Mouse (Mus musculus) forebrain, embryonic 12.5 days (tissue): ENCODE data around the gene Gins1. TPM values are rescaled to one million over a fixed set of nuclear protein-coding genes. Genes with fewer than 3 reads are reported as not detected.

Source experiments
- ATAC-seq: fragments of 200-750 bp; cut with Nextera tagmentation; 2 replicates; pipeline ENCODE4 v1.8.0; 2017; ENCODE audit warnings: moderate TSS enrichment; ENCODE audit not compliant: low FRiP score
- H3K27ac ChIP-seq: fragments of 300-500 bp; sonication (generic); 2 replicates; pipeline ENCODE4 v1.5.1; 2016; ENCODE audit warnings: mild to moderate bottlenecking
- H3K27me3 ChIP-seq: fragments of 300-500 bp; sonication (generic); 2 replicates; pipeline ENCODE4 v1.6.1; 2016; ENCODE audit warnings: mild to moderate bottlenecking
- H3K36me3 ChIP-seq: fragments of 300-500 bp; sonication (generic); replicated peaks from 2 replicates; pipeline ENCODE4 v1.6.1; 2016; ENCODE audit warnings: mild to moderate bottlenecking
- H3K4me1 ChIP-seq: fragments of 300-500 bp; sonication (generic); 2 replicates; pipeline ENCODE4 v1.6.1; 2016
- H3K4me2 ChIP-seq: fragments of 300-500 bp; sonication (generic); 2 replicates; pipeline ENCODE4 v1.6.1; 2016; ENCODE audit warnings: mild to moderate bottlenecking, moderate library complexity
- H3K4me3 ChIP-seq: fragments of 300-500 bp; sonication (generic); replicated peaks from 2 replicates; pipeline ENCODE4 v1.5.1; 2016; ENCODE audit warnings: mild to moderate bottlenecking
- H3K9ac ChIP-seq: fragments of 300-500 bp; sonication (generic); 2 replicates; pipeline ENCODE4 v1.6.1; 2016; ENCODE audit warnings: mild to moderate bottlenecking
- H3K9me3 ChIP-seq: fragments of 300-500 bp; sonication (generic); 2 replicates; pipeline ENCODE4 v1.6.1; 2016
- WGBS: fragments of 180-500 bp; shearing (Covaris S2); methylation state at CpG from one replicate; pipeline ENCODE4 v1.1.7; 2016; 5-methylcytosine and 5-hydroxymethylcytosine counted together
- polyA plus RNA-seq: library from polyadenylated mRNA; unstranded; fragments of >200 nt; fragmentation: Nextera tagmentation; extraction: Ambion mirVana; gene quantifications from 2 replicates; pipeline ENCODE4 v1.2.1, GENCODE M21; 2016

Gene Gins1
- polyA plus RNA-seq, 1 experiment from 2014 or later = 66.8 TPM

- H3K4me3 ChIP-seq = no peak overlapping the region
- peaks cover 34% of the 10 kb centered on the region for H3K36me3 ChIP-seq
- WGBS = 92% methylated on average over 5 of the region's 5 CpGs
- no peak overlapping the region for H3K9ac ChIP-seq
- H3K27ac ChIP-seq = no peak overlapping the region
- no peak overlapping the region for H3K4me2 ChIP-seq
- no peak for ATAC-seq
- no peaks in the 10 kb centered on the region for H3K27me3 ChIP-seq
- no peaks in the 10 kb centered on the region for H3K9me3 ChIP-seq
- no peaks in the 10 kb centered on the region for H3K4me1 ChIP-seq
Observed at GRCm38 (mm10) chr2:150915786-150916185, 10.6 kb downstream of the Gins1 start.

- no peak overlapping the region for H3K4me3 ChIP-seq
- no peak for ATAC-seq
- no peak overlapping the region for H3K9ac ChIP-seq
- H3K27ac ChIP-seq = no peak overlapping the region
- no peaks in the 10 kb centered on the region for H3K4me1 ChIP-seq
- no peaks in the 10 kb centered on the region for H3K9me3 ChIP-seq
- no peak overlapping the region for H3K4me2 ChIP-seq
- H3K36me3 ChIP-seq = peaks cover 45% of the 10 kb centered on the region
- H3K27me3 ChIP-seq = no peaks in the 10 kb centered on the region
- 96% methylated on average over 3 of the region's 3 CpGs for WGBS
Observed at GRCm38 (mm10) chr2:150918720-150919119, 13.5 kb downstream of the Gins1 start.

GRCm38 (mm10) chr2:150920543-150920942 is 15.3 kb downstream of the Gins1 start:
- Histone ChIP-seq H3K27me3 (no peaks in the 10 kb centered on the region), H3K27ac (no peak overlapping the region), H3K9ac (no peak overlapping the region), H3K9me3 (no peaks in the 10 kb centered on the region), H3K4me2 (no peak overlapping the region), H3K36me3 (peaks cover 53% of the 10 kb centered on the region), H3K4me3 (no peak overlapping the region), H3K4me1 (no peaks in the 10 kb centered on the region)
- 92% methylated on average over 3 of the region's 3 CpGs for WGBS
- no peak for ATAC-seq

- no peaks in the 10 kb centered on the region for H3K9me3 ChIP-seq
- no peaks in the 10 kb centered on the region for H3K27me3 ChIP-seq
- no peak for ATAC-seq
- H3K4me1 ChIP-seq = no peaks in the 10 kb centered on the region
- H3K4me3 ChIP-seq = no peak overlapping the region
- no peak overlapping the region for H3K9ac ChIP-seq
- H3K36me3 ChIP-seq = peaks cover 46% of the 10 kb centered on the region
- 95% methylated on average over 6 of the region's 6 CpGs for WGBS
- H3K4me2 ChIP-seq = no peak overlapping the region
- no peak overlapping the region for H3K27ac ChIP-seq
Observed at GRCm38 (mm10) chr2:150921697-150922096, 16.5 kb downstream of the Gins1 start.

DNA sequence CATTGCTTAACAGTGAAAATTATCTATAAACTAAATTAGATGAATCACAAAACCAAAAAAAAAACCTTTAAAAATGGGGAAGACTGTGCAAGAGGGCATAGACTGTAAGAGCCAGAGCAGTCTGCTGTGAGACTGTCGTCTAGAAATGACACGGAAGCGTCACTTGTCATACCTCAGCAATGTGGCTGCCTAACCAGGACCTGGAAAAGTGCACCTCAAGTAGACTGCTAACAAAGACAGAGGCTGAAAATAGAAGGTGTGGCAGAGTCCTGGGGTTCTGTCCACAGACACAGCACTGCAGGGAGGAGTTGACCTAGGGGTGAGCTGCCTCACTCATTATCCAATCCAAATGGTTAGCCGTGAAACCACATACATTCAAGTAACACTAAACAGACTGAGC is 17.0 kb downstream of the Gins1 start:
- no peak for ATAC-seq
- Histone ChIP-seq H3K9me3 (no peaks in the 10 kb centered on the region), H3K4me2 (no peak overlapping the region), H3K4me3 (no peak overlapping the region), H3K36me3 (peaks cover 45% of the 10 kb centered on the region), H3K9ac (no peak overlapping the region), H3K27me3 (no peaks in the 10 kb centered on the region), H3K27ac (no peak overlapping the region), H3K4me1 (no peaks in the 10 kb centered on the region)
- WGBS = 97% methylated on average over 4 of the region's 4 CpGs

GRCm38 (mm10) chr2:150923026-150923425 is 17.8 kb downstream of the Gins1 start:
- Histone ChIP-seq H3K4me3 (no peak overlapping the region), H3K27me3 (no peaks in the 10 kb centered on the region), H3K4me2 (no peak overlapping the region), H3K27ac (no peak overlapping the region), H3K9ac (no peak overlapping the region), H3K9me3 (no peaks in the 10 kb centered on the region), H3K4me1 (no peaks in the 10 kb centered on the region), H3K36me3 (peaks cover 48% of the 10 kb centered on the region)
- no peak for ATAC-seq
- 91% methylated on average over 3 of the region's 3 CpGs for WGBS

GRCm38 (mm10) chr2:150923505-150923904 is 18.3 kb downstream of the Gins1 start:
- H3K27me3 ChIP-seq = no peaks in the 10 kb centered on the region
- no peaks in the 10 kb centered on the region for H3K9me3 ChIP-seq
- H3K4me3 ChIP-seq = no peak overlapping the region
- H3K4me1 ChIP-seq = no peaks in the 10 kb centered on the region
- 86% methylated on average over 7 of the region's 7 CpGs for WGBS
- no peak overlapping the region for H3K9ac ChIP-seq
- H3K36me3 ChIP-seq = peaks cover 46% of the 10 kb centered on the region
- no peak for ATAC-seq
- no peak overlapping the region for H3K4me2 ChIP-seq
- H3K27ac ChIP-seq = no peak overlapping the region

- H3K4me1 ChIP-seq = no peaks in the 10 kb centered on the region
- H3K36me3 ChIP-seq = peaks cover 50% of the 10 kb centered on the region
Observed at GRCm38 (mm10) chr2:150927038-150927720, 22.0 kb downstream of the Gins1 start.

GRCm38 (mm10) chr2:150929156-150929555 is 24.0 kb downstream of the Gins1 start:
- H3K4me1 ChIP-seq = no peaks in the 10 kb centered on the region
- no peaks in the 10 kb centered on the region for H3K27me3 ChIP-seq
- H3K4me2 ChIP-seq = no peak overlapping the region
- no peaks in the 10 kb centered on the region for H3K9me3 ChIP-seq
- H3K4me3 ChIP-seq = no peak overlapping the region
- no peak for ATAC-seq
- no peak overlapping the region for H3K27ac ChIP-seq
- peaks cover 54% of the 10 kb centered on the region for H3K36me3 ChIP-seq
- H3K9ac ChIP-seq = no peak overlapping the region
- 90% methylated on average over 6 of the region's 6 CpGs for WGBS

More at GRCm38 (mm10) chr2:150927038-150927720, 22.0 kb downstream of the Gins1 start:
- no peak for ATAC-seq
- Histone ChIP-seq H3K9me3 (no peaks in the 10 kb centered on the region), H3K4me2 (no peak overlapping the region), H3K27me3 (no peaks in the 10 kb centered on the region), H3K4me3 (no peak overlapping the region), H3K27ac (no peak overlapping the region), H3K9ac (no peak overlapping the region)
- WGBS = 94% methylated on average over 11 of the region's 11 CpGs

GRCm38 (mm10) chr2:150930806-150931205 is 25.6 kb downstream of the Gins1 start:
- Histone ChIP-seq H3K4me3 (no peak overlapping the region), H3K36me3 (peaks cover 59% of the 10 kb centered on the region), H3K4me2 (no peak overlapping the region), H3K9ac (no peak overlapping the region), H3K27ac (no peak overlapping the region), H3K4me1 (no peaks in the 10 kb centered on the region), H3K9me3 (no peaks in the 10 kb centered on the region), H3K27me3 (no peaks in the 10 kb centered on the region)
- WGBS = 72% methylated on average over 3 of the region's 3 CpGs
- no peak for ATAC-seq

DNA sequence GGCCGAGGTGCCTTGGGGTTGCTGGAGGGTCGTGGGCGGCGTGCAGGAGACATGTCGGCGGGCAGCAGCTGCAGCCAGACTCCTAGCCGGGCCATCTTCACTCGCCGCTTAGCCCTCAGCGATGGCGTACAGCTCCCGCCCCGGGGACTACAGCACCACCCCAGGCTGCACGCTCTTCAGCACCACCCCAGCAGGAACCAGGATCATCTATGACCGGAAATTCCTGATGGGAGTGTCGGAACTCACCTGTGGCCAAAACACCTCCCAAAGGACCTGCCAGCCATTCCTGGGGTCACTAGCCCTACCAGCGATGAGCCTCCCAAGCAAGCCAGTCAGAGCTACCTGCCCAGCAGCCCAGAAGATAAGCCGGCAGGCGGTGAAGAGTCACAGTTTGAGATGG is 28.3 kb downstream of the Gins1 start:
- Histone ChIP-seq H3K4me3 (no peak overlapping the region), H3K9me3 (no peaks in the 10 kb centered on the region), H3K4me2 (no peak overlapping the region), H3K27ac (no peak overlapping the region), H3K27me3 (no peaks in the 10 kb centered on the region), H3K36me3 (peaks cover 68% of the 10 kb centered on the region), H3K9ac (no peak overlapping the region), H3K4me1 (no peaks in the 10 kb centered on the region)
- ATAC-seq = no peak
- WGBS = 84% methylated on average over 19 of the region's 19 CpGs

DNA sequence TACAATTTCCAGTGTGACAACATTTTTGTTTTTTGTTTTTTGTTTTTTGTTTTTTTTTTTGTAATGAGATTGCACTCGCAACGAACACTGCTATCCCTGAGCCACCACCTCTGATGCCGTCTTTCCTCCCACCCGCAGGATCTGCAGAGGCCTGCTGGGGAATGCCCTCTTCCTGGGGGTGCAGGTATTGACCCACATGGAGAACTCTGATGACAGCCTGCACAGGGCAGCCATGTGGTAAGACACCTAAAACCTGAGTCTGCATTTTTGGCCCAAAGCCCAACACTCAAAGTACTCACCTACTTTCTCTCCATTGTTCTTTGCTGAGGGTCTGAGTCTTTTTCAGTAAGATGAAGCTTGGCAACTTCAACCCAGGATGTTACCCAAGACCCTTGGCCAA is 29.5 kb downstream of the Gins1 start:
- H3K4me3 ChIP-seq = no peak overlapping the region
- no peaks in the 10 kb centered on the region for H3K9me3 ChIP-seq
- no peaks in the 10 kb centered on the region for H3K4me1 ChIP-seq
- H3K4me2 ChIP-seq = no peak overlapping the region
- no peak for ATAC-seq
- H3K27ac ChIP-seq = no peak overlapping the region
- 94% methylated on average over 4 of the region's 4 CpGs for WGBS
- H3K27me3 ChIP-seq = no peaks in the 10 kb centered on the region
- peaks cover 67% of the 10 kb centered on the region for H3K36me3 ChIP-seq
- H3K9ac ChIP-seq = no peak overlapping the region

GRCm38 (mm10) chr2:150944017-150944416 is 38.8 kb downstream of the Gins1 start:
- Histone ChIP-seq H3K4me1 (no peaks in the 10 kb centered on the region), H3K4me2 (no peak overlapping the region), H3K27ac (no peak overlapping the region), H3K9ac (no peak overlapping the region), H3K9me3 (no peaks in the 10 kb centered on the region), H3K4me3 (no peak overlapping the region), H3K36me3 (peaks cover 68% of the 10 kb centered on the region), H3K27me3 (no peaks in the 10 kb centered on the region)
- WGBS = 94% methylated on average over 5 of the region's 5 CpGs
- ATAC-seq = no peak
